Mouse (Mus musculus) monocyte, adult 2 months (primary cell): ENCODE data around the gene Gm20388.

Source experiments
- DNase-seq, 2 experiments: peaks; one replicate each; pipeline ENCODE4 v3.0.0; 2022; ENCODE audit warnings: low spot score in 2 of 2, low read depth in 1 of 2

Gene Gm20388

GRCm38 (mm10) chr8:124250785-124251184, 4340.1 kb downstream of the Gm20388 start:
- DNase-seq: peak in 1 of 2 experiments; percentile 24

- no peak for DNase-seq
Observed at GRCm38 (mm10) chr8:124252533-124252950, 4341.9 kb downstream of the Gm20388 start.

- no peak for DNase-seq
Observed at GRCm38 (mm10) chr8:124253939-124254338, 4343.3 kb downstream of the Gm20388 start.

GRCm38 (mm10) chr8:124256841-124257240, 4346.2 kb downstream of the Gm20388 start:
- DNase-seq: no peak

GRCm38 (mm10) chr8:124257363-124257762, 4346.7 kb downstream of the Gm20388 start:
- DNase-seq: no peak

GRCm38 (mm10) chr8:124259146-124259545, 4348.5 kb downstream of the Gm20388 start:
- DNase-seq: no peak

GRCm38 (mm10) chr8:124259925-124260324, 4349.3 kb downstream of the Gm20388 start:
- DNase-seq: no peak

- no peak for DNase-seq
Observed at GRCm38 (mm10) chr8:124260371-124260770, 4349.7 kb downstream of the Gm20388 start.

GRCm38 (mm10) chr8:124263058-124263457, 4352.4 kb downstream of the Gm20388 start:
- no peak for DNase-seq

GRCm38 (mm10) chr8:124264032-124264431, 4353.4 kb downstream of the Gm20388 start:
- DNase-seq: no peak

GRCm38 (mm10) chr8:124264671-124265070, 4354.0 kb downstream of the Gm20388 start:
- DNase-seq: no peak

GRCm38 (mm10) chr8:124265130-124265529, 4354.5 kb downstream of the Gm20388 start:
- no peak for DNase-seq

GRCm38 (mm10) chr8:124265798-124266197, 4355.2 kb downstream of the Gm20388 start:
- no peak for DNase-seq

GRCm38 (mm10) chr8:124267206-124267605, 4356.6 kb downstream of the Gm20388 start:
- no peak for DNase-seq

- no peak for DNase-seq
Observed at GRCm38 (mm10) chr8:124270504-124270903, 4359.9 kb downstream of the Gm20388 start.

GRCm38 (mm10) chr8:124270904-124271303, 4360.3 kb downstream of the Gm20388 start:
- no peak for DNase-seq

- DNase-seq: no peak
Observed at GRCm38 (mm10) chr8:124271518-124271917, 4360.9 kb downstream of the Gm20388 start.

GRCm38 (mm10) chr8:124272792-124273191, 4362.2 kb downstream of the Gm20388 start:
- DNase-seq: no peak

- DNase-seq: no peak
Observed at GRCm38 (mm10) chr8:124273606-124274218, 4363.1 kb downstream of the Gm20388 start.

GRCm38 (mm10) chr8:124274441-124275120, 4363.9 kb downstream of the Gm20388 start:
- DNase-seq: no peak

GRCm38 (mm10) chr8:124275377-124276071, 4364.9 kb downstream of the Gm20388 start:
- no peak for DNase-seq
